Mouse (Mus musculus): Measurements from ENCODE around the gene Spata2l.

Spata2l gene

DNA sequence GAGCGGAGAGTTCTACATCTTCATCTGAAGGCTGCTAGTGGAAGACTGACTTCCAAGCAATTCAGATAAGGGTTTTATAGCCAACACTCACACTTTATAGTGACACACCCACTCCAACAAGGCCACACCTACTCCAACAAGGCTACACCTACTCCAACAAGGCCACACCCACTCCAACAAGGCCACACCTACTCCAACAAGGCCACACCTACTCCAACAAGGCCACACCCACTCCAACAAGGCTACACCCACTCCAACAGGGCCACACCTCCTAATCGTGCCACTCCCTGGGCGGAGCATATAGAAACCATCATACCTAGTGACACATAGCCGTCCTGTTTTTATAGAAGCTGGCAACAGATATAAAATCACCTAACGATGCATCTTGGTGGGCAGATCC is 39.0 kb downstream of the Spata2l start:
- DNase-seq (ENCODE audit: low read depth): peak; percentile 44

DNA sequence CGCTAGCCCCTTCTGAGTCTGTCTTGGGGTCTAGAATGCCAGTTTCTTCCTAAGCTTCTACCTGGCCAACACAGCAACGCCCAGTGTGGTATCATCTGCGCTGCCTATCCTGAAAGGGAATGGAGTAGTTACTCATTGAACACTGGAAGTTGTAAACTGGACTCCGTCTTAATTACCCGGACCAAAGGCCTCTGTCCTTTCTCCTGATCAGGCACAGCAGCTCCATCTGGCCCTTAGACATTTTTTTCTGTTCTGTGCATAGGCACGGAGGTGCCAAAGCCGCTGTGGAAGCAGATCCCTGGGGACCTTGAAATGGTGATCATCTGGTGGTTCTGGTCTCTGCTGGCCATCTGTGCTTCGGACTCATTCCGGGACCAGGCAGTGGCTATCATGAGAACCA is 42.3 kb downstream of the Spata2l start:
- DNase-seq (ENCODE audit: low read depth): no peak

DNA sequence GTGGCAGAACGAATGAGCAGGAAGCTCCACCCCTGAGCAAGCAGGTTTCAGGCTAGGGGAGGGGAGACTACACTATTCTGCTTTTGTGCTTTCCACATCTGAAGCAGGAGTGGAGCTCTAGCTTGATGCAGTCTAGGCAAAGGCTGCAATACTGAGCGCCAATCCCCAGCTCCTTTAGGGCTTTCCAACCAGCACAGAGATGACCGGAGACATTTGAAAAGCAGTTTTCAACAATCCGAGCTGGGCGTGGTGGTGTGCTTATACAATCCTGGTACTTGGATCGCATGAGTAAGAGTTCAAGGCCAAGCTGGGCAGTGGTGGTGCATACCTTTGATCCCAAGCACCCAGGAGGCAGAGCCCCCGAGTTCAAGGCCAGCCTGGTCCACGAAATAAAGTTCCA is 44.1 kb downstream of the Spata2l start:
- DNase-seq (ENCODE audit: low read depth): no peak

DNA sequence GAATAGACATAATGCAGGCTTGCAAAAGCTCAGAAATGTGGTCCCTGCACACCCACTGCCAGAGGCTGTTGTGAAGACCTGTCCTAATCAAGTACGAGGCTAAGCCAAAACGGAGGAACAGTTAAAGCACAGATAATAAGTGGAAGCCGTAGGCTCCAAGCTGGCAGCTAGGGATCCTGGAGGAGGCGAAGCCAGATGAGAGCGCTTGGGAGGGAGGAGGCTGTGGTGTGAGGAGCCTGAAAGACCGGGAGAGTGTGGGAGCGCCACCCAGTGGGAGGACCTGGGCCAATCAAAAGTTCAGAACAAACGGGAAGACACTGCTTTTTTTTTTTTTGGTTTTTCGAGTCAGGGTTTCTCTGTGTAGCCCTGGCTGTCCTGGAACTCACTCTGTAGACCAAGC is 45.4 kb downstream of the Spata2l start:
- peak; percentile 67 for DNase-seq (ENCODE audit: low read depth)

DNA sequence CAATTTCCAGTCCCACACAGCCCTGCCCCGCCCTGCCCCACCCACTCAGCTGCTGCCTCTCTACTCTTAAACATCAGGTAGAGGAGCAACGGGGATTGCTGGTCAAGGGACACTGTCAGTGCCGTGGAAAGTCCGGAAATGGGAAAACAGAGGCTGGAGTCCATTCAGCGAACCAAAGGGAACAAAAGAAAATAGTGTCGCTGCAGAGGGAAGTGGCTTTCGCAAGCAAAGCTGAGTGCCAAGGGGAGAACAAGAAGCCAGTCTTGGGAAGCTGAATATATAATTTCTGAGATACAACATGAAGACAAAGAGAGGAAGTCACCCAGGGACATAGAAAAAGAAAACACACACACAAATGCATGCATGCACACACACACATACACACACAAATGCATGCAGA is 47.2 kb downstream of the Spata2l start:
- DNase-seq (ENCODE audit: low read depth): no peak

DNA sequence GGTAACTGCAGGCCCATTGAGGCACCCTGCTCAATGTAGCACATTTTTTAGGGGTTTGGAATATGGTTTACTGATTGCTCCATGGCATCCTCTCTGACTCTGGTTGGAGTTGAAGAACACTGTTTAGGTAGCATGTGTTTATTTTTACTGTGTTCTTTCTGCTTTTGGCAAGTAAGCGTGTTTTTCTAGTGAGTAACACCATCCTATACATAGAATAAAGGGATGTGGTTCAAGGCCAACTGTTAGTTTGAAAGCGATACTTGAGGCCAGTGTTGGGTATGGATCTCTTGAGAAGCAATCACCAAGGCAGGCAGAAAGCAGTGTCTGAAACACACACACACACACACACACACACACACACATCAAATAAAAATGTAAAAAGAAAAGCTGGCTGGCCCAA is 48.0 kb downstream of the Spata2l start:
- no peak for DNase-seq (ENCODE audit: low read depth)

DNA sequence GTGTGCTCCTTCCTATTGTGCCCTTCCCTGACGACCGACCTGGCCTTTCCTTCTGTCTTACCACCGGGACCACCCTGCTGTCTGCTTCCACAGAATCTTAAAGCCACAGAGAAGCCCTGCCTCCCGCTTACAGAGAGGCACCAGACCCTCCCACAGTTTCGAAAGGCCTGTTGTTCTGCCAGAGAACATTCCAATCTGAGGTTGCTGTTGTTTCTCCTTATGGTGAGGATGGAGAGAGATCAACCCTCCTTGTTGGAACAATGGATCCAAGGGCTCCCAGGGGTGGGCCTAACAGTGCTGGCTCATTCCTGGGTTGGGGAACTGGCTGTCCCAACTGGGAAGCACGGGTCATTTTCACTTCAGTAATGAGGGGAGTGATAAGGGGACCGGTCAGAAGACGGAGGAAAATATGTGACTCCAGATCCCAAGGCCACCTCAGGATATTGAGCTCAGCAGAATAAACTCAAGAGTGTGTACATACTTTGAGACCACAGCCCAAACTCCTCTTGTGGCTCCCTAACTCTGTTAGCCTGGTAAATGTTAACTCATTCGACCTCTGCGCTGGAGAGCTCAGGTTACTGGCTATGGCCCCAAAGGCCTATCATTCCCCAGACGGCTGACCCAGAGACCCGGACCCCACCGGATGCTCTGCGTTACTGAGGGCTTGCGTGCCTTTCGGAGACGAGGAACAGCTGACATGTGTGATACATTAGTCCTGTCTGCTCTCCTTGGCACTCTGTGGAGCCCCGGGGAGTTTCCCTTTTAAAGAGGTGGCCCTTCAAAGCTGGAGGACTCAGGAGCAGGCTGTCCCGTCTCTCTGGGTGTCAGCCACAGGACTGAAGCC is 50.2 kb downstream of the Spata2l start, which contains the start of gene Dpep1:
Gene Dpep1, plus strand, starts transcription at position 677 of the 844 bp plus-strand sequence.
- DNase-seq (ENCODE audit: low read depth): no peak

DNA sequence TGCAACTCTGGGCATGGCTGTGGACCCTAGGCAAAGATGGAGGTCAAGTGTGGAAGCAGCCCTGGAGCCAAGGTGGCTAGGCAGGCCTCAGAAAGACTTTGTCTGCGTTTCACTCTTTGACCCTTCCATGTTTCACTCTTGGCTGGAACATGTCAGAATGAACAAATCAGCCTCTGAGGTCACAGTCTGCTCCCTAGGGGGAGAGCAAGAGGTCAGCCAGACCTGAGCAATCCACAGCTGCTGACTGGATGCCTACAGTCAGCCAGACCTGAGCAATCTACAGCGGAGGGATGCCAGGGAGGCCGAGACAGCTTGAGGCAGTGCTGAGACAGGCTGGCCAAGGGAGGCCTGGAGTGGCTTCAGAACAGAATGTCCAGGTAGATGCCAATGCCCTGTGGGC is 54.6 kb downstream of the Spata2l start:
- no peak for DNase-seq (ENCODE audit: low read depth)

Measured in induced T-regulatory cell, adult 2 months (primary cell).